Mouse (Mus musculus) thymus, adult 2 months (tissue): ENCODE measurements around the gene Zfp597.

ENCODE experiments used
- CTCF ChIP-seq: fragments of 200-500 bp; IDR thresholded peaks from 2 replicates; pipeline ENCODE4 v1.5.1; 2012; ENCODE audit warnings: mild to moderate bottlenecking, control low read depth, low read length, moderate library complexity, borderline replicate concordance; ENCODE audit not compliant: control insufficient read depth, poor library complexity, insufficient read depth; ENCODE audit errors: extremely low read depth
- POLR2A ChIP-seq: fragments of 200-500 bp; IDR thresholded peaks from 2 replicates; pipeline ENCODE4 v1.6.1; 2012; ENCODE audit warnings: mild to moderate bottlenecking, low read length, control low read depth, moderate library complexity; ENCODE audit not compliant: control insufficient read depth, poor library complexity, insufficient read depth; ENCODE audit errors: extremely low read depth

DNA sequence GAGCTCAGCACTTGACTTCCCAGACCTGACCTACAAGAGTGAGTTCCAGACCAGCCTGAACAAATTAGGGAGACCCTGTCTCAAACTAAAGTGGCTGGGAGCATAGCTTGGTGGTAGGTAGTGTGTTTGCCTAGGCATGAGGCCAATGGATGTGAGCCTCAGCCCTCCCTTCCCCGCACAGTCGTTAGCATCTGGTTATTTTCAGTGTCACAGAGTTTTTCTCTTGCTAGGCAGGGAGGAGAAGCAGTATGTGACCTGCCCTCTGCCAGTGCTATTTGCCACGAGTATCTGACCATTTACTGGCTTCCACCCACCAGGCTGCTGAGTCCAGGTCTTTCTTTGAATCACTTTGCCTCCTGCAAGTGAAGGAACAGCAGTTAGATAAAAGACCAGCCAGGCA, 9.4 kb upstream of the Zfp597 start:
- TF ChIP-seq CTCF (no peak), POLR2A (no peak)
